11 mouse cellular contexts compared by ENCODE assay signal in genomic region chr2:94500649-94501048, GRCm38 (mm10).
A peak's percentile ranks its signal among the peaks of the same experiment; 100 is the strongest.
DNase-seq lines count a peak whose midpoint lies in the region; ATAC-seq and TF ChIP-seq lines count a peak whose summit lies in the region.
"Had no signal": no experiment of that assay in that cellular context is flagged by ENCODE, and none has a peak within 500 bp of the region (broad histone marks: within the 10 kb centered on the region; RNA-seq: fewer than 3 reads in every experiment).

No protein-coding gene starts in this region.

- H3K9ac ChIP-seq in hindbrain, postnatal 0 days (replicated peaks; ENCODE audit: low read length) = no peak overlapping the region
- no peak overlapping the region for H3K9ac ChIP-seq in hindbrain, embryonic 13.5 days
- no peak overlapping the region for H3K9ac ChIP-seq in midbrain, postnatal 0 days (replicated peaks; ENCODE audit: low read length, poor library complexity, severe bottlenecking)
- H3K9ac ChIP-seq in midbrain, embryonic 14.5 days (replicated peaks; ENCODE audit: low read length) = no peak overlapping the region
- H3K9ac ChIP-seq in kidney, embryonic 14.5 days (ENCODE audit: low read depth, low read length) = no peak overlapping the region
- H3K9ac ChIP-seq: forebrain, embryonic 15.5 days; intestine, embryonic 15.5 days had no signal

- in situ Hi-C loops in Patski (cut with MboI; ENCODE audit: low pct_unique_long_range_greater_than_20kb) = no loop called here

- no peak for DNase-seq in hindbrain, postnatal 0 days (ENCODE audit: low spot score)
- DNase-seq in midbrain, postnatal 0 days (ENCODE audit: low spot score) = no peak
- no peak for DNase-seq in midbrain, embryonic 14.5 days
- no peak for DNase-seq in Patski (ENCODE audit: low read depth, low spot score)
- peak; percentile 47 for DNase-seq in testis, postnatal 10 days (ENCODE audit: low spot score)
- DNase-seq: gastrocnemius, postnatal 25 days; spleen, adult 18-20 months had no signal

- TF ChIP-seq CTCF in hindbrain, postnatal 0 days (IDR thresholded peaks at IDR 0.05; ENCODE audit: low read depth) = peak; percentile 46
- peak; percentile 38 for TF ChIP-seq CTCF in midbrain, postnatal 0 days (IDR thresholded peaks at IDR 0.05)
- TF ChIP-seq CTCF in Patski (IDR thresholded peaks at IDR 0.05) = peak; percentile 42

- H3K4me3 ChIP-seq in hindbrain, postnatal 0 days (ENCODE audit: low read length) = no peak overlapping the region
- H3K4me3 ChIP-seq in hindbrain, embryonic 13.5 days = no peak overlapping the region
- no peak overlapping the region for H3K4me3 ChIP-seq in midbrain, postnatal 0 days (ENCODE audit: low read depth, low read length)
- H3K4me3 ChIP-seq in midbrain, embryonic 14.5 days (replicated peaks; ENCODE audit: low read depth, low read length) = no peak overlapping the region
- H3K4me3 ChIP-seq in kidney, embryonic 14.5 days (ENCODE audit: low read length) = no peak overlapping the region
- H3K4me3 ChIP-seq: forebrain, embryonic 15.5 days; intestine, embryonic 15.5 days had no signal

- ATAC-seq in hindbrain, postnatal 0 days = no peak
- ATAC-seq in hindbrain, embryonic 13.5 days (ENCODE audit: low FRiP score) = no peak
- ATAC-seq in midbrain, postnatal 0 days (ENCODE audit: low FRiP score) = no peak
- ATAC-seq in midbrain, embryonic 14.5 days (ENCODE audit: low FRiP score, low TSS enrichment) = no peak
- ATAC-seq in Patski = no peak
- ATAC-seq in kidney, embryonic 14.5 days (ENCODE audit: low FRiP score, low TSS enrichment) = no peak
- ATAC-seq: forebrain, embryonic 15.5 days; intestine, embryonic 15.5 days had no signal

- H3K27me3 ChIP-seq in hindbrain, postnatal 0 days (ENCODE audit: insufficient read depth, low read length) = no peaks in the 10 kb centered on the region
- H3K27me3 ChIP-seq in hindbrain, embryonic 13.5 days = no peaks in the 10 kb centered on the region
- H3K27me3 ChIP-seq in midbrain, postnatal 0 days (ENCODE audit: insufficient read depth, low read length) = no peaks in the 10 kb centered on the region
- H3K27me3 ChIP-seq in midbrain, embryonic 14.5 days (ENCODE audit: control insufficient read depth, insufficient read depth, low read length) = no peaks in the 10 kb centered on the region
- H3K27me3 ChIP-seq in Patski = no peaks in the 10 kb centered on the region
- no peaks in the 10 kb centered on the region for H3K27me3 ChIP-seq in kidney, embryonic 14.5 days (ENCODE audit: control insufficient read depth, insufficient read depth, low read length)
- H3K27me3 ChIP-seq: forebrain, embryonic 15.5 days; intestine, embryonic 15.5 days had no signal

- no peaks in the 10 kb centered on the region for H3K4me1 ChIP-seq in hindbrain, postnatal 0 days (ENCODE audit: insufficient read depth, low read length)
- H3K4me1 ChIP-seq in hindbrain, embryonic 13.5 days (replicated peaks) = no peaks in the 10 kb centered on the region
- H3K4me1 ChIP-seq in midbrain, postnatal 0 days (ENCODE audit: insufficient read depth, low read length) = no peaks in the 10 kb centered on the region
- H3K4me1 ChIP-seq in midbrain, embryonic 14.5 days (ENCODE audit: control insufficient read depth, insufficient read depth, low read length) = no peaks in the 10 kb centered on the region
- H3K4me1 ChIP-seq in kidney, embryonic 14.5 days (ENCODE audit: control insufficient read depth, insufficient read depth, low read length) = no peaks in the 10 kb centered on the region
- H3K4me1 ChIP-seq: forebrain, embryonic 15.5 days; intestine, embryonic 15.5 days had no signal

- no peak overlapping the region for H3K27ac ChIP-seq in hindbrain, postnatal 0 days
- H3K27ac ChIP-seq in hindbrain, embryonic 13.5 days = no peak overlapping the region
- H3K27ac ChIP-seq in midbrain, postnatal 0 days (ENCODE audit: low read depth, low read length) = no peak overlapping the region
- no peak overlapping the region for H3K27ac ChIP-seq in midbrain, embryonic 14.5 days (replicated peaks; ENCODE audit: low read depth, low read length)
- H3K27ac ChIP-seq in kidney, embryonic 14.5 days (ENCODE audit: low read depth, low read length) = no peak overlapping the region
- H3K27ac ChIP-seq: forebrain, embryonic 15.5 days; intestine, embryonic 15.5 days had no signal

- POLR2A ChIA-PET in Patski (lab: Charles Lee) = no interaction called here

- no peak overlapping the region for H3K4me2 ChIP-seq in hindbrain, postnatal 0 days (ENCODE audit: low read depth, low read length)
- H3K4me2 ChIP-seq in hindbrain, embryonic 13.5 days = no peak overlapping the region
- H3K4me2 ChIP-seq in midbrain, postnatal 0 days (ENCODE audit: low read depth, low read length, poor library complexity, severe bottlenecking) = no peak overlapping the region
- no peak overlapping the region for H3K4me2 ChIP-seq in midbrain, embryonic 14.5 days (ENCODE audit: low read length)
- H3K4me2 ChIP-seq in kidney, embryonic 14.5 days (replicated peaks; ENCODE audit: low read depth, low read length) = no peak overlapping the region
- H3K4me2 ChIP-seq: forebrain, embryonic 15.5 days; intestine, embryonic 15.5 days had no signal

- CTCF ChIA-PET in Patski (lab: Charles Lee) = no interaction called here

- no peaks in the 10 kb centered on the region for H3K9me3 ChIP-seq in hindbrain, postnatal 0 days (ENCODE audit: low read length)
- no peaks in the 10 kb centered on the region for H3K9me3 ChIP-seq in hindbrain, embryonic 13.5 days
- H3K9me3 ChIP-seq in midbrain, postnatal 0 days (ENCODE audit: low read length) = no peaks in the 10 kb centered on the region
- no peaks in the 10 kb centered on the region for H3K9me3 ChIP-seq in midbrain, embryonic 14.5 days (ENCODE audit: control insufficient read depth, low read length)
- H3K9me3 ChIP-seq in kidney, embryonic 14.5 days (ENCODE audit: control insufficient read depth, low read length) = no peaks in the 10 kb centered on the region
- H3K9me3 ChIP-seq: forebrain, embryonic 15.5 days; intestine, embryonic 15.5 days had no signal

- WGBS in hindbrain, postnatal 0 days = 45% methylated on average over 2 of the region's 2 CpGs
- 45% methylated on average over 2 of the region's 2 CpGs for WGBS in hindbrain, embryonic 13.5 days
- 51% methylated on average over 2 of the region's 2 CpGs for WGBS in midbrain, postnatal 0 days
- 39% methylated on average over 2 of the region's 2 CpGs for WGBS in midbrain, embryonic 14.5 days
- 47% methylated on average over 2 of the region's 2 CpGs for WGBS in kidney, embryonic 14.5 days

- H3K36me3 ChIP-seq in hindbrain, postnatal 0 days (ENCODE audit: insufficient read depth, low read length) = no peaks in the 10 kb centered on the region
- no peaks in the 10 kb centered on the region for H3K36me3 ChIP-seq in hindbrain, embryonic 13.5 days
- no peaks in the 10 kb centered on the region for H3K36me3 ChIP-seq in midbrain, postnatal 0 days (ENCODE audit: insufficient read depth, low read length)
- H3K36me3 ChIP-seq in midbrain, embryonic 14.5 days (ENCODE audit: control insufficient read depth, insufficient read depth, low read length) = no peaks in the 10 kb centered on the region
- H3K36me3 ChIP-seq in kidney, embryonic 14.5 days (ENCODE audit: control insufficient read depth, insufficient read depth, low read length) = no peaks in the 10 kb centered on the region
- H3K36me3 ChIP-seq: forebrain, embryonic 15.5 days; intestine, embryonic 15.5 days had no signal
